Mouse (Mus musculus): Measurements from ENCODE around the gene Rubcn. TPM values are rescaled to one million over a fixed set of nuclear protein-coding genes. Genes with fewer than 3 reads are reported as not detected.

Gene Rubcn
- polyA plus RNA-seq, 1 experiment from 2014 or later = 10.0 TPM

DNA sequence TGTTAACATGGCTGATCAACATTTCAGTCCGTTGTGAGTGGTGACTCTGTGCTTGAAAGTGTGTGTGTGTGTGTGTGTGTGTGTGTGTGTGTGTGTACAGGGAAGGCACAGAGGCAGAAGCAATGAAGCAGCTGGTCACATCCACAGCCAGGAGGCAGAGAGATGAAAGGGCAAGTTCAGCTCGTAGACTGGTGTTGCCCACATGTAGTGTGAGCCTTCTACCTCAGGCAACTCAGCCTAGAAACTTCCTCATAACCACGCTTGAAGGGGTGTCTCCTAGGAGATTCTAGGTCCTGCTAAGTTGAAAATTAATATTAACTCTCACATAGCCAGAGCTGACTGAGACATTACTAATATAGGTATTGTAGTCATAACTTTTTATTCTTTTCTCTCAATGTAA lies 4.2 kb downstream of the Rubcn start:
- DNase-seq (ENCODE audit: low spot score) = no peak

DNA sequence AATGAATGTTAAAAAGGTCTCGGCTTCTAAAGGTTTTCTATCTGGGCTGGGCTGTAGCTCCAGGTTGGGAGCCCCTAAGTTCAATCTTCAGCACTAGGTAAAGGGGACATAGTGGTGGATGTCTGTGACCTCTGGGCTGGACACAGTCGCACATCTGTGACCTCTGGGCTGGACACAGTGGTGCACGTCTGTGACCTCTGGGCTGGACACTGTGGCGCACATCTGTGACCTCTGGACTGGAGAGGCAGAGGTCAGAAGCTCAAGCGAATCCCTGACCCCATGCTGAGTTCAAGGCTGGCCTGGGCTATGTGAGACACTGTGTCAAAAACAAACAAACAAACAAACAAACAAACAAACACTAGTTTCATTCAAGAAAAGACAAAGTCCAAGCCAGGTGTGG lies 7.3 kb downstream of the Rubcn start:
- no peak for DNase-seq (ENCODE audit: low spot score)

DNA sequence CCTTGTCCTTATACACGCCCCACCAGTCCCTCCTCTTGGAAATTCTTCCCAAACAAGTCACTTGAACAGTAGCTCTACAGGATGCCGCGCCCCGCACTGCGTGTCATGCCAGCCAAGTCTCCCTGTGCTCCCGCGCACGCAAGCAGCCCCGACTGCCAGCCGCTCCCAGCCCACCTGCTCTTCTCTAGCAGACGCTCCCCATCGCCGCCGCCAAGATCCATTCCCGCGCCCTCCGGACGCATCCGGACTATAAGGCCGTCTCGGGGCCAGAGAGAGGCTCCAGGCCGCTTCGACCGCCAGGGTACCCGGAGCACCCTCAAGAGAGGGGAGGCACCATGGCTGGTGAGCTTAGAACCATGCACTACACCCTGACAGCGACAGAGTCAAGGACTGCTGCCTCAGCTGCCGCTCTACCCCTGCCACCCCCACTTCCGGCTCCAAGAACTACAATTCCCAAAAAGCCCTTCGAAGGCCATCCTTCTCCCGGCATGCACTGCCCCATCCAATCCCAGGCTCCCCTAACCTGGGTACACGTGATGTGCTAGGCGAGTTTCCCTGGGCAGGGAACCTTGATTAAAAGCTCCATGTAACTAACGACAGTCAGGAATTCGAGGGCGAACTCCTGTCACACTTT lies 9.5 kb downstream of the Rubcn start:
- peak; percentile 92 for DNase-seq (ENCODE audit: low spot score)

DNA sequence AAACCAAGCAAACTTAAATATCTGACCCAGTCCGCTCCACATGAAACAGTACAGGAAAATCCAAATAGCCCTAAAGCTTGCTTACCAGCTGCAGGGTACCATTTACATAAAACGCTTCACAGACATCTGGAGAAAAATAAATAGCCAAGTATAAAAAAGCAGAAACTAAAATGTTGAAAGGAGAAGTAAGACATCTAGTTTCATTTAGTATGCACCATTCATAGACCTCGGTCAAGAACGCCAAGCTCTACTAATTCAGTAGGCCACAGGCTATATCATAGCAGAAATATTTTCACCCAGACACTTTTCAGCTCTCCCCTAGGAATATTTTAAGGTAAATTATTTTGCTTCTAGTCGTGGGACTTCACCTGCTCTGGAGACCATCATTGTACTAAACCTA lies 10.9 kb downstream of the Rubcn start:
- no peak for DNase-seq (ENCODE audit: low spot score)

DNA sequence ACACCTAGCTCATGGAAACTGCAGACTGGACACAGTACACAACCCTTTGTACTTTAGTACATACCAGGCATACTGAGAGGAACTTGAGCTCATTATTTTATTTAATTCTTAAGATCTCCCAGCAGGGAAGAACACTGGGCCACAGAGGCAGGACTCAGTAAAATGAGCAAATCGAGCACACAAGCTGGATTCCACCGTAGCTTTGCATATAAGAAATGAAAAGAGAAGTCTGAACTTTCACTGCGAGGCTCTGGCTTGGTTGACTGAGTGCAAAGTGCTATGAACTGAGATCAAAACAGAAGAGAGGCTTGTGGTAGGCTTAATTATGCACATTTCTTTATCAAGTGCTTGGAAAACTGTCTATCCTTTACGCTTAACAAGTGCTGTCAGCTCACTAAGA lies 12.2 kb downstream of the Rubcn start:
- DNase-seq (ENCODE audit: low spot score) = no peak

DNA sequence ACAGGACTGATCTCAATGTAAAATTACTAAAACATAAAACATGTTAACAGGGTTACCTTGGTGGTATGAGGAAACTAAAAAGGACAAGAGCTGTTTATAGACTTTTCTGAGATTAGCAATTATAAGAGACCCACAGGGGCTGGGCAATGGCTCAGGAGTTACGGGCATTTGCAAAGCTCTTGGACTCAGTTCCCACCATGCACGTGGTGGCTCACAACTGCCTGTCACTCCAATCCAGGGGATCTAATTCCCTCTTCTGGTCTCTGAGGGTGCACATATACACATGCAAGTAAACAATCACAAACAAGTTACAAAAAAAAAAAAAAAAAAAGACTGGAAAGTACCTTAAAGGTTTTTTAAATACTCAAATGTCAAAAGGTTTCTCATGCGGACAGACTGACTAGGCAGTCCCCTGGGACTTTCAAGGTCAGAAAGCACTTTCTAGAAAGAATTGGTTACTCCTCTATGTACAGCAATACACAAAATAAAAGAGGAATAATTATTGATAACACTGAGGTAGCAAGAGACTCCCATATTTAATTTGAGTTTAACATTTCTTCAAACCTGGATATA lies 15.7 kb downstream of the Rubcn start:
- no peak for DNase-seq (ENCODE audit: low spot score)

DNA sequence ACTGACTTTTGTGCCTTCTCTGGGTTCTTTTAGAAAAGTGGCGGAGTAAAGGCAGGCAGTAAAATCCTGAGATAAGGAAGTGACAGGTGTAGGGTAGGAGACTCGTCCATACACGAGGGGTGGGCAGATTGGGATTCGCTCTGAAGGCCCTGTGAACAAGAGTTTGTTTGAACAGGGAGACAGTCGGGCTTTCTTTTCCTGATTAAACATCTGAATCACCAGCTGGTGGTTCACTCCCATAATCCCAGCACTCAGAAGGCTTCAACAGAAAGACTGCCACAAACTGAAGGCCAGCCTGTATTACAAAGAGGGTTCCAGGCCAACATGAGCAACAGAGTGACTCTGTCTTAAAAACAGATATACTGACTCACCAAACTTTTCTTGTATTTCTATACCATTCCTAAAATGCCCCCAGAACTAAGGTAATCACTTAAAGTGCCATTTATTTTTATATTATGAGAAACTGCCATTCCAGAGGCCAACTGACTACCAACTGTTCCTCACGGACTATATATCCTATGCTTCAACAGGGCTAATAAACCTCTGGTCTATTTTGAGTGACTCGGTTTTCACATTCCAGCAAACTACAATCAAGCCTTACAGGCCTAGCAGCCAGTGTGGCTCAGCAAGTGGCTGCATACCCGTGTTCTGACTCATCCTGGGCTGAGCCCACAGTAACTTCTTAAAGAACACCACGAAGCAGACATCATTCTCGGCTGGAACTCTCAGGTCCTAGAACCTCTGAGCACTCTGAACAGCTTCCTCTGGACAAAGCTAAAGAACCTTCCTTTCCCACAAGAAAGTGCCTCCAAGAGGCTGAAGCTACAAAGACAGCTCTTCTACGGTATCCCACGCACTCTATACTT lies 18.6 kb downstream of the Rubcn start:
- no peak for DNase-seq (ENCODE audit: low spot score)

DNA sequence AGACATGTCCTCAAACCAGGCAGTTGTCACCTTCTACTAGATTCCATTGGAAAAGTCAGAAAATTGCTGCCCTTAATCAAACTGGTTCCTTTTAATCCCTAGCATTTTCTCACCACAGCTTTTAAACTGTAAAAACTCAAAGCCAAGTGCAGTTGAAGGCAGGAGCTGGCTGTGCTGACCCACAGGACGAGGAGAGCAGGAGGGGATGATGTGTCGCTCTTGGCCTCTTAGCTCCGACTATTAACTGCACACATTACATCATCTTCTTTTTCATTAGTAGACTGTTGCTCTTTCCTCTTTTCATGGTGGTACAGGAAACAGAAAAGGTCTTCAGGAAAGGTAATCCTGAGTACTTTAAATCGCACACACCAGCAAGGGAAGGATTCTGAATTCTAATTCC lies 19.2 kb downstream of the Rubcn start:
- no peak for DNase-seq (ENCODE audit: low spot score)

DNA sequence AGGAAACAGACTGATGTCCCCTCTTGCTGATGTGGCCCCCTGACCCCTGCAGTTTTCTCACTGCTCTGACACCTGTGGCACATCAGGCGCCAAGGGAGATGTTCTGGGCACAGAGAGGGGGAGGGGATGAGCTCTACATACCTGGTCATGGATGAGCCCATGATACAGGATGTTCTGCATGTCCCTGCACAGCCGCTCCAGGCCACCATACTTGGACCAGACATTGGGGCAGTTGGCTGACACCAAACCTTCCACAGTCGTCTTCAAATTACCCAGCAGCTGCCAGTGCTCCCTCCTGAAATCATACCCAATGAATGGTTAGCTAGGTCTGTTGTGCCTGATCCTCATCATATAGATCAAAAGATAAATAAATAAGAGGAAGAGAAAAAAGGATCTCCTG lies 20.8 kb downstream of the Rubcn start:
- no peak for DNase-seq (ENCODE audit: low spot score)

DNA sequence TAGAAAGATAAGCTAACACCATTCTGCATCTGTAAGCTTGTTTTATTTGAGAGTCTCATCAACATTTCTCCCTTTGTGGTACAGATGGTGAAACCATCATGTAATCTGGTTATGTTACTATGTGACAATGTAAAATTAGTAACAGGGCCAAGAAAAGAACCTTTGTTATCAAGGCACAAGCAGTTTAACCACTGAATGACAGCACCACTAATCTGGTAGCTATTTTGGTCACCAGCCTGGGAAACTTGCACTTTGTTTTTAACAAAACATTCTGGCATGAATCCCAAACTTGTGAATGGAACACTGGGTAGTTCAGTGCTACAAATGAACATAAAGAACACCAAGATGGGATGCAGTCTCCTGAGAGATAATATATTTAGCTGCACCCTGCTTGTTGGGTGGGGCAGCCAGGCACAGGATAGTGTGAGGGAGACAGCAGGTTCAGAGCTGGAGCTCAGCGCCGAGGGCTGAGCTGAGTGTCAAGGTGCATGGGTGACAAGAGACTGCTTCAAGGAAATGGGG lies 23.5 kb downstream of the Rubcn start:
- peak; percentile 34 for DNase-seq (ENCODE audit: low spot score)

DNA sequence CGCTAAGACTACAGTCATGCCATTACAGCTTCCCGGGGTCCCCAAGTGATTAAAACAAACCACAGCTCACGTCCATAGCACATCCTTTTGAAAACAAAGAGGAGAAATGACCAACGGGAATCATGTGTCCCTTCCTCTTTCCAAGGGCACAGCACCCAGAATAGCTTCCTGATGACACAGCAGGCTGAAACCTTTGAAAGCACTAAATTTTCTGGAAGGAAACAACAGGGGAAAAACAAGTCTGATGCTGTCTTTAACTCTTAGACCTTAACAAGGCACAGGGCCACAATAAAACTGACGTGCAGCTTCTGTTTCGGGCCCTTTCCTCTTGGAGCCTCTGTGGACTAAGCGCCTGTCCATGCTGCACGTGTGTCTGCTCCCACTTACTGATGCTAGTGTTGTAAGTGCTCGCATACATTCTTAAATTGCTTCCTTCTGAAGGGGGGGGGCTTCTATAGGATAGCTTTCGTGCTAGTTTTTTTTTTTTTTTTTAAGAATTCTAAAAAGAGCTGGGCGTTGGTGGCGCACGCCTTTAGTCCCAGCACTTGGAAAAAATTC lies 24.0 kb downstream of the Rubcn start:
- DNase-seq (ENCODE audit: low spot score) = no peak

DNA sequence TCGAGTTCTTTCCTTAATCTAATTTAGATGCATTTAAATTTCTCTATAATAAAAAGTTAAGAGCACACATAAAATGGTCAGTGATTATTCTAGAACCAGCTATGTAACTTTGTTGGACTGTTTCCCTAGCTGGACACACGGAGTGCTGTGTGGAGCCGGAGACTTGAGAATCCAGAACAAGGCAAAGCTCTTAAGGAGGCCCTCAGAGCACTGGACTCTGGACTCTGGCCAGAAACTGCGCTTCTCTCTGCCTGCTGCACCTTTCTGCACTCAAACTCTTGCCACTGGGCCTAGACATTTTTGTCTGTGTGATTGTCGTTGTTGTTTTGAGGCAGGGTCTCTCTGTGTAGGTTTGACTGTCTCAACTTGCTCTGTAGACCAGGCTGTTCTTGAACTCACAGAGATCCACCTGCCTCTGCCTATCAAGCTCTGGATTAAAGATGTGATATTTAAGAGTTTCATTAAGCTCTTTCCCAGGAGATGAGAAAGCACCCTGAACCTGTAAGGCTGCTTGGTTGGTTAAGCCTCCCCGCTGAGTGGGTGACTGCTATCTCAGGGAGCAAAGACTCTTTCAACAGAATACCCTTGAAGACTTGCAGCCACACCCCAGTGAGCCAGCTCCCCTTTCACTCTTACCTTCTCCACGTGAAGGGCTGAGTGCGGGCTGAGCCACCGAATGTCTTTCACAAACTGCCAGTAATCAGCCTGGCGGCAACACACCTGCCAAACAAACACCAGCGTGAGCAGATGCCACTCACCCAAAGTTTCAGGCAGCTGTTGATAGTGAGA lies 28.3 kb downstream of the Rubcn start:
- peak; percentile 30 for DNase-seq (ENCODE audit: low spot score)

DNA sequence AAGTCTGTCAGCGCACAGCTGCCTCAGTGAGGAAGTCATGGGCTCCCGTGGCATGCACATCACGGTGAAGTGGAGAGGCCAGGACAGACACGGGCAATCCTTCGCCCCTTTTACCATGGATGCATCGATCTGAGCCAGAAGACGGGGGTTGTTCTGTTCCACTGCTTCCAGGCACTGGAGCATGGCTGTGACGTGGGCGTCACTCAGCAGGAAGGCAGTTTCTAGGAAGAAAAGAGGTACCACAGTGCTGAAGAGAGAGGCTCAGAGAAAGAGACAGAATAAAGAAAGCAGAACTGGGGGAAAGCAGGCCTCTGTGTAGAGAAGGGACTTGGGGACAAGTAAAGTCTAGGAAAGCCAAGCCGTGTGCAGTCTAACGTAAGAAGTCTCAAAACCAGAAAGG lies 30.5 kb downstream of the Rubcn start:
- no peak for DNase-seq (ENCODE audit: low spot score)

DNA sequence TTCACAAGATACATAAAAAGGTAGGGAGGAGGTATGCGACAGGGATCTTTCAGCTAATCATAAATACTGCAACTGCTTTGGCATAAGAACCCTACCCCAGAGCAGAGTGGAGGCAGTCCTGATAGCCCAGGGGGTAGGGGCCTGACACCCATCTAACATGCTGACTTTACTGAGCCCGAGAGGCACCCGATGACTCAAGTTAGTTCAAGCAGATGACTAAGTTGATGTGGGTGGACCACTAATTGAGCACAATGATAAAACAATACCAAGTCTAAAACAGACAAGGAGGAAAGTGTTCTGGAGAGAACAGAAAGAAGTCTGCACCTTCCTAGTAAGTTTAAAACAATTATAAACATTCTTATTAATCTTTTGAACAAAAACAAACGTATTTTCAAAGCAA lies 46.1 kb downstream of the Rubcn start:
- no peak for DNase-seq (ENCODE audit: low spot score)

DNA sequence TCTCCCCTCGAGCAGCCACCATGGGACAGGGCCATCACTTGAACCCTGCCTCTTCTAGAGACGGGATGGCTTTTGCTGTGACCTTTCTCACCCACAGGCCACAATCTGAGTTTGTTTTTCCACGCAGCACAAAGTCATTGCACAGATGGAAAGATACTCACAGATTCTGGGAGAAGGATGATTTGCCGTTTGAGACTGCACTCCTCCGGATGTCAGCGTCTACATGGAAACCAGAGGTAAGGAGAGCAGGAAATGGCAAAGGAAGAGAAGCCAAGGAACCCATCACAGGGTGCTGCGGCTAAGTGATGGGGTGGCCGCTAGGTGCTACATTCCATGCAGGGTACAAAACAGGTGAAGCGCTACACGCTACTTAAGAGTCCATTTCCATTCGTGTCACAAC lies 48.5 kb downstream of the Rubcn start:
- no peak for DNase-seq (ENCODE audit: low spot score)

DNA sequence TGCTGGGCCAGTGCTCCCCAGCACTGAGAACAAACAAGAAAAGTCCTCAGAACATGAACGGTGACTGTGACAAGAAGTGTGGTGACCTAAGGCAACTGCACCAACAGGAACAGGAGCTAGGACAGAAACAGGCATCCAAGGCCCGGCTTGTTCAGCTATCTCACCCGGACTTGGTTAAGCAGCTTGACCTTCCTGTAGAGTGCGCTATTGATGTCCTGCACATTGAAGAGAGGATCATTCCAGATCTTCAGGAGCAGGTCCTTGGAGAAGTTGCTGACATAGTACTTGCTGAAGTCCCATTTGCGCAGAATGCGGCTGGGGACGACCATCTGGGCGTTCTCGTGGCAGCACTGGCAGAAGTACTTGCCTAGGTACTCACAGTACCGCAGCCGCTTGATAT lies 51.0 kb downstream of the Rubcn start:
- DNase-seq (ENCODE audit: low spot score) = no peak

DNA sequence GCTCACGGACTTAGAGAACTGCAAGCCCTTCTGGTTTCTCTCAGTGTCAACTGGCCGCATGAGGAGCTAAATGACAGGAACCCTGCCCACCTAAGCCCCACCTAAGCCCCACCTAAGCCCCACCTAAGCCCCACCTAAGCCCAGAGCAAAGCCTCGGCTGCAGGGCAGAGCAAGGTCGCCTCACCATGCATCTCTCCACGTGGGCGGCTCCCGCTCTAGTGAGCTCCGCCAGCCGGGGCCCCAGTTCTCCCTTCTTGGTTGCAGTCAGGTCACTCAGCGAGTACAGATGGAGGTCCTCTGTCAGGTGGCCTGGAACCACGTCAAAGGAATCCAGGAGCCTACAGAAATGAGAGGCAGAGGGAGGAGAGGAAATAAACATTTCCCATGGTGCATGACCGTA lies 52.2 kb downstream of the Rubcn start:
- no peak for DNase-seq (ENCODE audit: low spot score)

DNA sequence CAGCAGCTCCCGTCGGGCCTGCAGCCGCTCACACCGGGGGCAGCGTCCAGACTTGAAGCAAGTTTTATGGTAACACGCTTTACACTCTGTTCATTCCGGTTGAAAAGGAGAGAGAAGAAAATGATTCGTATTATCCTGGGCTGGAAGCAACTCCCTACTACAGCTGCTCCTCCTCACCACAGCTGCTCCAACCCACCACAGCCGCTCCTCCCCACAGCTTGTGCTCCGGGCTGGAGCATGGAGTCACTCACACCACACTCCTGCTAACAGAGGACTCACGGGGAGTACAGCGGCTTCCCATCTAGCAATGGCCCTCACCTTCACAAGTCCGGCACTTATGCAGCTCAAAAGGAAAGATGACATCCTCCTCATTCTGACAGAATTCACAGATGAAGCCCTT lies 53.5 kb downstream of the Rubcn start:
- no peak for DNase-seq (ENCODE audit: low spot score)

DNA sequence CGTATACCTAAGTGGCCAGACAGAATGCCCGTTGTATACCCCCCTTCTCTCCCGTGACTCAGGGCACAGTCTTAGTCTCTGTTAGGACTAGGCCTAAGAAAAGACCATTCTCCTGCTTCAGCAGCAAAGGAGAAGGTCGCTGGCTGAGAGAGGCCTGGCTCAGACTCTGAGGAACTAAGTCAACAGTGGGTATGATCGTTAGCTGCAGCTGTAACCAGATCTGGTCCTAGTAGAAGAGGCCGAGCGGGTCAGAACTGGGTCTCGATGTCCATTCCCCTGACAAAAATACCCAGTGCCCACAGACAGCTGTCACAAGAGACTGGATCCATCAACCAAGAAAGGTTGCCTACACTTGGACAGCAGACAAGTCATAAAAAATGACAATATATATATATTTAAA lies 54.1 kb downstream of the Rubcn start:
- no peak for DNase-seq (ENCODE audit: low spot score)

DNA sequence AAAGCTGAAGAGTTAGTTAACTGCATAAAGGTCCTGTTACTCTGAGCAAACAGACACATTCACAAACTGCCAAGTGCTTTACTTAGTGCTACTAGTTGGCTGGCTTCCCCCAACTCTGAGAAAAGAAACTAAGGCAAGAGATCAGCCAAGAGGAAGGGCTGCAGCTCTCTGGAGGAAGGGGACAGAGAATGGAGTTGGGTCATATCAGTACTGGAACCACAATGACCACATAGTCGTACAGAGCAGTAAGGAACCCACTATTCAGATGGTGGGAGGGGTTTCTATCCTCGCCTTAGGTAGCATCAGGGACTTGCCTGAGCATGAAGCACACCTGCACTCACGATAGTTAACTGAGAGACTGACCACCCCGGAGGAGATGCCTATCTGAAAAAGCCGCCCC lies 54.7 kb downstream of the Rubcn start:
- no peak for DNase-seq (ENCODE audit: low spot score)

DNA sequence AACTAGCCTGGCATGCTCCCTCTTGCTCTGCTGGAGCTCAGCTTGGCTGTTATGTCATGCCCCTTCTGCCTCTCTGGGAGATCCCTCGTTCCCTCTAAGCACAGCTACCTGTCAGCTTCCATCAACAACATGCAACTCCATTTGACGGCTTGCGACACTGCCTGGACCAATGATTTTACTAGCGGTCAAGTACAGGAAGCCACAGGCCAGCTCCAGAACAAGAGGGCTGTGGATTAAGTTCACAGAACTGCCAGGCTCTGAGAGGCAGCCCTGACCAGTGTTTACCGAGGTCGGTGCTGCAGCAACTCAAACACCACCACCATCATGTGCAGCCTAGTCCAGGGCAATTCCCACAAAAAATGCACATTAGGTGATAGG lies 55.1 kb downstream of the Rubcn start:
- DNase-seq (ENCODE audit: low spot score) = no peak

All from thymus, postnatal 0 days (tissue).